Mouse (Mus musculus) layer of hippocampus, adult 11-12 months (tissue): ENCODE results near the gene Sidt1.
"Not testable (repeated sequence)": the region's sequence is repeated elsewhere in the genome, so short reads cannot be mapped to it uniquely, and the experiment has no call there.

Experiments
- DNase-seq: peaks from one replicate; pipeline ENCODE4 v3.0.0; 2022; ENCODE audit warnings: low spot score

The Sidt1 gene

GRCm38 (mm10) chr16:44302126-44302892 is 30.7 kb downstream of the Sidt1 start:
- no peak for DNase-seq

GRCm38 (mm10) chr16:44299438-44300093 is 33.4 kb downstream of the Sidt1 start:
- DNase-seq = no peak

GRCm38 (mm10) chr16:44293960-44294359 is 39.0 kb downstream of the Sidt1 start:
- no peak for DNase-seq

GRCm38 (mm10) chr16:44292681-44293080 is 40.3 kb downstream of the Sidt1 start:
- not testable (repeated sequence) for DNase-seq

- no peak for DNase-seq
Measured at GRCm38 (mm10) chr16:44289004-44289648, 43.9 kb downstream of the Sidt1 start.

- no peak for DNase-seq
Measured at GRCm38 (mm10) chr16:44287356-44287950, 45.5 kb downstream of the Sidt1 start.

- DNase-seq = no peak
Measured at GRCm38 (mm10) chr16:44282614-44283325, 50.2 kb downstream of the Sidt1 start.

GRCm38 (mm10) chr16:44282036-44282435 is 51.0 kb downstream of the Sidt1 start:
- DNase-seq = no peak

- DNase-seq = no peak
Measured at GRCm38 (mm10) chr16:44280806-44281205, 52.2 kb downstream of the Sidt1 start.

- no peak for DNase-seq
Measured at GRCm38 (mm10) chr16:44277212-44277611, 55.8 kb downstream of the Sidt1 start.

- no peak for DNase-seq
Measured at GRCm38 (mm10) chr16:44271371-44272038, 61.5 kb downstream of the Sidt1 start.

GRCm38 (mm10) chr16:44270606-44271005 is 62.4 kb downstream of the Sidt1 start:
- no peak for DNase-seq

GRCm38 (mm10) chr16:44269578-44269977 is 63.4 kb downstream of the Sidt1 start:
- no peak for DNase-seq

GRCm38 (mm10) chr16:44268541-44269215 is 64.3 kb downstream of the Sidt1 start:
- DNase-seq = peak; percentile 67

GRCm38 (mm10) chr16:44265562-44265961 is 67.4 kb downstream of the Sidt1 start:
- DNase-seq = no peak

- DNase-seq = no peak
Measured at GRCm38 (mm10) chr16:44264916-44265315, 68.1 kb downstream of the Sidt1 start.

- no peak for DNase-seq
Measured at GRCm38 (mm10) chr16:44257476-44257875, 75.5 kb downstream of the Sidt1 start.

- peak; percentile 63 for DNase-seq
Measured at GRCm38 (mm10) chr16:44254698-44255097, 78.3 kb downstream of the Sidt1 start.

GRCm38 (mm10) chr16:44253797-44254634 is 79.0 kb downstream of the Sidt1 start:
- DNase-seq = no peak

GRCm38 (mm10) chr16:44252735-44253134 is 80.3 kb downstream of the Sidt1 start:
- no peak for DNase-seq
